Mouse (Mus musculus) yolk sac, embryonic 10.5 days (tissue): Measurements from ENCODE around the gene Sertad2.

Source experiments
- DNase-seq: peaks from one replicate; pipeline ENCODE4 v3.0.0-alpha.2; 2017; ENCODE audit warnings: low spot score

Sertad2 gene

GRCm38 (mm10) chr11:20594229-20595201, 51.5 kb downstream of the Sertad2 start:
- DNase-seq, result no peak

GRCm38 (mm10) chr11:20603066-20603812, 60.2 kb downstream of the Sertad2 start:
- no peak for DNase-seq

GRCm38 (mm10) chr11:20604119-20604518, 61.1 kb downstream of the Sertad2 start:
- no peak for DNase-seq

- DNase-seq, result no peak
These were observed 62.6 kb downstream of the Sertad2 start for GRCm38 (mm10) chr11:20605613-20606012.

- DNase-seq, result no peak
These were observed 65.4 kb downstream of the Sertad2 start for GRCm38 (mm10) chr11:20608442-20608841.

- no peak for DNase-seq
These were observed 70.2 kb downstream of the Sertad2 start for GRCm38 (mm10) chr11:20613223-20613622.

GRCm38 (mm10) chr11:20616103-20616502, 73.0 kb downstream of the Sertad2 start:
- no peak for DNase-seq

- DNase-seq, result no peak
These were observed 84.1 kb downstream of the Sertad2 start for GRCm38 (mm10) chr11:20627146-20627545.

GRCm38 (mm10) chr11:20628216-20628615, 85.2 kb downstream of the Sertad2 start:
- no peak for DNase-seq

GRCm38 (mm10) chr11:20629700-20630099, 86.6 kb downstream of the Sertad2 start:
- DNase-seq, result no peak

- DNase-seq, result peak; percentile 91
These were observed 88.2 kb downstream of the Sertad2 start for GRCm38 (mm10) chr11:20631026-20631940.

GRCm38 (mm10) chr11:20631941-20632618, 89.0 kb downstream of the Sertad2 start:
- peak; percentile 97 for DNase-seq

- peak; percentile 84 for DNase-seq
These were observed 89.5 kb downstream of the Sertad2 start for GRCm38 (mm10) chr11:20632619-20632965.

- peak; percentile 58 for DNase-seq
These were observed 91.5 kb downstream of the Sertad2 start for GRCm38 (mm10) chr11:20634543-20634942.

GRCm38 (mm10) chr11:20635646-20636045, 92.6 kb downstream of the Sertad2 start:
- DNase-seq, result no peak

- DNase-seq, result peak; percentile 84
These were observed 93.1 kb downstream of the Sertad2 start for GRCm38 (mm10) chr11:20636114-20636513.

- DNase-seq, result no peak
These were observed 94.0 kb downstream of the Sertad2 start for GRCm38 (mm10) chr11:20637060-20637459.

GRCm38 (mm10) chr11:20638841-20639240, 95.8 kb downstream of the Sertad2 start:
- no peak for DNase-seq

- no peak for DNase-seq
These were observed 96.9 kb downstream of the Sertad2 start for GRCm38 (mm10) chr11:20639918-20640447.

GRCm38 (mm10) chr11:20642321-20642720, 99.3 kb downstream of the Sertad2 start:
- no peak for DNase-seq

- DNase-seq, result peak; percentile 79
These were observed 100.1 kb downstream of the Sertad2 start for GRCm38 (mm10) chr11:20643161-20643560.
